Mouse (Mus musculus) small intestine, adult 2 months (tissue): Measurements from ENCODE around the gene Oprm1.

ENCODE experiments used
- CTCF ChIP-seq: fragments of 200-500 bp; IDR thresholded peaks from 2 replicates; pipeline ENCODE4 v1.5.1; 2012; ENCODE audit warnings: low read depth, mild to moderate bottlenecking, control low read depth, inconsistent platforms, low read length, moderate library complexity, mixed read lengths; ENCODE audit not compliant: insufficient replicate concordance, insufficient read length; ENCODE audit errors: extremely low read depth
- POLR2A ChIP-seq: fragments of 200-500 bp; IDR thresholded peaks from 2 replicates; pipeline ENCODE4 v1.6.1; 2012; ENCODE audit warnings: low read depth, mild to moderate bottlenecking, control low read depth, inconsistent platforms, low read length, moderate library complexity

DNA sequence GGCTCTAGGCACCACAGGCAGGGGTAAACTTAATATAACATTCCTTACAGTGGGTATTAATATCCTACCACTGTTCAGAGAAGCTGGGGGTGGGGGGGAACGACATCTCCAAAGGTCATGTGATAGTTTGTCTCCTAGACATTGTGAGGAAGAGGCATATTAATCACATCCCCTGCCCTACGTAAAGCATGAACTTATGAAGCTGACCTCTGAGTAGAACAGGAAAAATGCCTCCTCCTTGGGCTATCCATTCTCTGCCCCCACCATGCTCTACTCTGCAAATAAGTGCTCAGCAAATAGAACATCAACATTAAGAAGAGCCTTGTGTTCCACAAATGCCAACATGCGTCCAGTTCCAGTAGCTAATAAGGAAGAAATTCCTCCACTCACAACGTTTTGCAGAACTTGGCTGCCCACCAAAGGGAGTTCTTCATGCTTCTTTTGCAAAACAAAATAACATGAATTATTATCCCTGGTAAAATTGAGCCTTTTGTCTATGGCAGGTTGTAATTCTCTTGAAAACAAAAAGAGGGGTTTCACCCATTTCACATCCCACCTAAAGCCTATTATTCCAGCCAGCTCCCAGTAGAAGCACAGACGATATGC lies 131.4 kb downstream of the Oprm1 start:
- TF ChIP-seq POLR2A (no peak), CTCF (no peak)
